Mouse (Mus musculus) liver, adult 2 months (tissue): Measurements from ENCODE around the gene Zfp618.

Source experiments
- CTCF ChIP-seq: fragments of 200-500 bp; IDR thresholded peaks from 2 replicates; pipeline ENCODE4 v1.5.1; 2011; ENCODE audit warnings: low read depth, low read length, control low read depth
- POLR2A ChIP-seq: fragments of 200-500 bp; IDR thresholded peaks from 2 replicates; pipeline ENCODE4 v1.6.1; 2011; ENCODE audit warnings: low read length, control low read depth; ENCODE audit not compliant: insufficient read depth; ENCODE audit errors: extremely low read depth

DNA sequence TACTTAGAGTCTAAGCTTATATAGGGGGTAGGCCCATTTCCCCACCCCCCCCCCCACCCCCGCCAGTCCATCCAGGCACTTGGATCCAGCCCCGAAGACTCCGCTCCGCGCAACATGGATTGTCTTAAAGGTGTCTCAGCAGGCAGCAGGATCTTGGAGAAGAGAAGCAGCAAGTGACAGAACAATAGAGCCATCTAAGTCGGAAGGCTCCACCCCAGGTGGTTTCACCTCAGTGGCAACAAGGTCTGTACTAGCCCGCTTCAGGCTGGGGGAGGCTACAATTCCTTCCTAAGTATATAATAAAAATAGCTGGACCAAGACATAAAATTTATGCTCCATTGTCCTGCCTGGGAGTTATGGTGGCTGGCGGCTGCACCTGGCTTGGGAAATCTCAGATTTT is 48.3 kb upstream of the Zfp618 start:
- TF ChIP-seq CTCF (no peak), POLR2A (no peak)
